Mouse (Mus musculus) neural tube, embryonic 11.5 days (tissue): ENCODE results near the gene Gm3573. TPM values are rescaled to one million over a fixed set of nuclear protein-coding genes. Genes with fewer than 3 reads are reported as not detected.
"Not testable (repeated sequence)": the region's sequence is repeated elsewhere in the genome, so short reads cannot be mapped to it uniquely, and the experiment has no call there.

ENCODE experiments used
- ATAC-seq: fragments of 200-750 bp; cut with Nextera tagmentation; 2 replicates; pipeline ENCODE4 v1.8.0; 2017; ENCODE audit warnings: moderate number of reproducible peaks, mild to moderate bottlenecking, moderate TSS enrichment, moderate library complexity; ENCODE audit not compliant: insufficient read depth, low FRiP score, low TSS enrichment
- DNase-seq: peaks from one replicate; pipeline ENCODE4 v3.0.0-alpha.2; 2015; ENCODE audit warnings: low spot score
- H3K27ac ChIP-seq: fragments of 300-500 bp; sonication (generic); 2 replicates; pipeline ENCODE4 v1.5.1; 2014; ENCODE audit warnings: low read depth, mild to moderate bottlenecking, low read length
- H3K27me3 ChIP-seq: fragments of 300-500 bp; sonication (generic); 2 replicates; pipeline ENCODE4 v1.6.1; 2014; ENCODE audit warnings: mild to moderate bottlenecking, low read length, mixed read lengths; ENCODE audit not compliant: control insufficient read depth, insufficient read depth
- H3K36me3 ChIP-seq: fragments of 300-500 bp; sonication (generic); 2 replicates; pipeline ENCODE4 v1.6.1; 2014; ENCODE audit warnings: mild to moderate bottlenecking, low read length, moderate library complexity, mixed read lengths; ENCODE audit not compliant: control insufficient read depth, insufficient read depth
- H3K4me1 ChIP-seq: fragments of 300-500 bp; sonication (generic); 2 replicates; pipeline ENCODE4 v1.6.1; 2014; ENCODE audit warnings: low read length, mixed read lengths; ENCODE audit not compliant: control insufficient read depth, insufficient read depth
- H3K4me2 ChIP-seq: fragments of 300-500 bp; sonication (generic); 2 replicates; pipeline ENCODE4 v1.6.1; 2014; ENCODE audit warnings: low read depth, mild to moderate bottlenecking, moderate library complexity
- H3K4me3 ChIP-seq: fragments of 300-500 bp; sonication (generic); 2 replicates; pipeline ENCODE4 v1.5.1; 2014; ENCODE audit warnings: low read depth, low read length
- H3K9ac ChIP-seq: fragments of 300-500 bp; sonication (generic); 2 replicates; pipeline ENCODE4 v1.6.1; 2014; ENCODE audit warnings: mild to moderate bottlenecking, low read length
- H3K9me3 ChIP-seq: fragments of 300-500 bp; sonication (generic); 2 replicates; pipeline ENCODE4 v1.6.1; 2016; ENCODE audit warnings: low read length; ENCODE audit not compliant: control insufficient read depth
- WGBS: fragments of 180-500 bp; shearing (Covaris S2); extraction: QIAGEN DNeasy Blood & Tissue Kit; methylation state at CpG from one replicate; pipeline ENCODE4 v1.1.7; 2014; 5-methylcytosine and 5-hydroxymethylcytosine counted together
- polyA plus RNA-seq: library from polyadenylated mRNA; unstranded; fragments of >200 nt; fragmentation: Nextera tagmentation; extraction: Ambion mirVana; gene quantifications from 2 replicates; pipeline ENCODE4 v1.2.1, GENCODE M21; 2014

The Gm3573 gene
- polyA plus RNA-seq = not detected in 2 replicates

DNA sequence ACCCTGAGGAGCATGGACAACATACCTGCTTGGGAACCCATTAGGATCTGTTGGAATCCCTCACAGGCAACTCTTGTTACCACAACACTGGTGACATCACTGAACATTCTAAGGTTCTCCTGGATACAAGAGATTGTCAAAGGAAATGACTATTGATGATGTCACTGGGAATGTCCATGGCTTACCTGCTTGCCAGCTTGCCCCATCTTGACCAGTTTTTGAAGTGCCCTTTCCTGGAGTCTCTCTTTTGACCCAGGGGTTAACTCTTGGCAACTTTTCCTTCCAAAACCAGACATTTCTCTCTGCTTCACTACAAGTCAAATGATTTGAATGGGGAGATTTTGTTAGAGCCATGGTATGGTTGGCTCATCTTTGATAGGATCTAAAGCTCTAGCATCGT is at the start of gene Gm3573:
TSS of gene Gm3573 (minus strand) at position 101 of the 400 bp plus-strand sequence.
- not testable (repeated sequence) for H3K4me1 ChIP-seq, H3K4me3 ChIP-seq, H3K27me3 ChIP-seq, H3K36me3 ChIP-seq, DNase-seq, H3K9me3 ChIP-seq, ATAC-seq, H3K4me2 ChIP-seq, H3K9ac ChIP-seq, H3K27ac ChIP-seq
- WGBS = no CpG with 5 or more reads among the region's 1 CpGs

DNA sequence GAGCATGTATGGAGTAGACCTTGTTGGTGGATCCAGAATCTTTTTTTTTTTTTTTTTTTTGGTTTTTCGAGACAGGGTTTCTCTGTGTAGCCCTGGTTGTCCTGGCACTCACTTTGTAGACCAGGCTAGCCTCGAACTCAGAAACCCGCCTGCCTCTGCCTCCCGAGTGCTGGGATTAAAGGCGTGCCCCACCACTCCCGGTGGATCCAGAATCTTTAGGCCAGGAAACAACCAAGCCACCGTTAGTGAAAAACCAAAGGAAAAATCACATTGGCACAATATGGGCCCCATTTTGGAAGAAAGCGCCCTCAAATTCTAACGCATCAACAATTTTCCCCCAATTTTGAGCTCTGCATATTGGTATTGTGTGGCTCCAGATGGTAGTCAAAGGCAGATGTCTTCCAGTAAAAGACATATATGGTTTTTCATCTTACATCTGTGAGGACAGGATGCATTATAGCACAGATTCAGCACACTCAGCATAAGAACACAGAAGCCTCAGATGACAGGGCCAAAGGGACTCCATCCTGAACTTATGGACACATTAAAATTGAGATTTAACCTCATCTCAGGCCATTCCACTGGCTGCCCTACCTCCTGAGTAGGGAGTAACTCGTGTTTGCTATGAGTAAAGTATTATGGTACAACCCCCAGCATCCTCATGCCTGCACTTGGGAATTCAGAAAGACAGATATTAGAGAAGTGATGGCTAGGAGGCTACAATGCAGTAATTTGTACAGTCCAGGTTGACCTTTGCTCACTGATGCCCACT is 26.4 kb upstream of the Gm3573 start:
- H3K4me2 ChIP-seq, H3K36me3 ChIP-seq, ATAC-seq, H3K27ac ChIP-seq, H3K4me1 ChIP-seq, H3K9me3 ChIP-seq, H3K9ac ChIP-seq, DNase-seq, H3K4me3 ChIP-seq, H3K27me3 ChIP-seq: not testable (repeated sequence)
- WGBS = 72% methylated on average over 8 of the region's 10 CpGs

DNA sequence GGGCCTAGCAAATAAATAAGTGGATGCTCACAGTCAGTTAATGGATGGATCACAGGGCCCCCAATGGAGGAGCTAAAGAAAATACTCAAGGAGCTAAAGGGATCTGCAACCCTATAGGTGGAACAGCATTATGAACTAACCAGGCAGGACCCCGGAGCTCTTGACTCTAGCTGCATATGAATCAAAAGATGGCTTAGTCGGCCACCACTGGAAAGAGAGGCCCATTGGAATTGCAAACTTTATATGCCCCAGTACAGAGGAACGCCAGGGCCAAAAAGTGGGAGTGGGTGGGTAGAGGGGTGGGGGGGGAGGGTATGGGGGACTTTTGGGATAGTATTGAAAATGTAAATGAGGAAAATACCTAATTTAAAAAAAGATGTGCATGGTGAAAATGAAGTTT is 6.7 kb downstream of the Gm3573 start:
- not testable (repeated sequence) for DNase-seq, H3K27me3 ChIP-seq, H3K9me3 ChIP-seq, H3K9ac ChIP-seq, H3K4me1 ChIP-seq, H3K36me3 ChIP-seq, H3K4me2 ChIP-seq, ATAC-seq, H3K4me3 ChIP-seq, H3K27ac ChIP-seq
- WGBS = 83% methylated on average over 3 of the region's 3 CpGs

DNA sequence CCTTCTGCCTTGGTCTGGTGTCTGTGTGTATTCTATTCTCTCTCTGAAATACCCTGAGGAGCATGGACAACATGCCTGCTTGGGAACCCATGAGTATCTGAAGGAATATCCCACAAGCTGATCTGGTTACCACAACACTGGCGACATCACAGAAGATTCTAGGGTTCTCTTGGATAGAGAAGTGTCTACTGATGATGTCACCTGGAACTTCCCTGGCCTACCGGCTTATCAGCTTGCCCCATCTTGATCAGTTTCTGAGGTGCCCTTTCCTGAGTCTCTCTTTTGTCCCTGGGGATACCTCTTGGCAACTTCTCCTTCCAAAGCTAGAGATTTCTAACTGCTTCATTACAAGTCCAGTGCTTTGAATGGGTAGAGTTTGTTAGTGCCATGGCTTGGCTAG is 28.1 kb downstream of the Gm3573 start, which contains the start of gene Gm17027:
TSS of gene Gm17027 (minus strand) at position 101 of the 400 bp plus-strand sequence.
- not testable (repeated sequence) for H3K27ac ChIP-seq, H3K4me2 ChIP-seq, DNase-seq, H3K4me1 ChIP-seq, ATAC-seq, H3K9me3 ChIP-seq, H3K4me3 ChIP-seq, H3K36me3 ChIP-seq, H3K9ac ChIP-seq, H3K27me3 ChIP-seq
- WGBS = 100% methylated on average over 1 of the region's 2 CpGs

Other genes starting within 250 kb of the Gm3573 start
- not detected in 2 replicates for gene 1700024B05Rik, start 246.8 kb downstream of the Gm3573 start, polyA plus RNA-seq
- not detected in 2 replicates for gene Gm6401, start 222.9 kb downstream of the Gm3573 start, polyA plus RNA-seq
- not detected in 2 replicates for gene Gm3543, start 207.5 kb downstream of the Gm3573 start, polyA plus RNA-seq
- gene Gm7951, start 73.4 kb downstream of the Gm3573 start, polyA plus RNA-seq = not detected in 2 replicates
- not detected in 2 replicates for gene Gm17027, start 28.2 kb downstream of the Gm3573 start, polyA plus RNA-seq
- not detected in 2 replicates for gene Gm17026, start 69.3 kb upstream of the Gm3573 start, polyA plus RNA-seq
- gene Gm9611, start 106.6 kb upstream of the Gm3573 start, polyA plus RNA-seq = not detected in 2 replicates
- gene Gm7995, start 119.4 kb upstream of the Gm3573 start, polyA plus RNA-seq = not detected in 2 replicates
- not detected in 2 replicates for gene Gm8005, start 248.9 kb upstream of the Gm3573 start, polyA plus RNA-seq